Mouse (Mus musculus) CH12.LX (cell line): ENCODE data around the gene Abcd2. TPM values are rescaled to one million over a fixed set of nuclear protein-coding genes. Genes with fewer than 3 reads are reported as not detected.

Experiments used
- DNase-seq: peaks from one replicate; pipeline ENCODE4 v3.0.0-alpha.2; 2013; ENCODE audit errors: extremely low read depth
- H3K27ac ChIP-seq: 2 replicates; pipeline ENCODE4 v1.5.1; 2012; ENCODE audit warnings: low read depth, mild to moderate bottlenecking, control low read depth, moderate library complexity; ENCODE audit not compliant: insufficient read depth
- H3K27me3 ChIP-seq: replicated peaks from 2 replicates; pipeline ENCODE3; 2012; ENCODE audit warnings: inconsistent platforms
- H3K36me3 ChIP-seq, 2 experiments: replicated peaks in 1 of 2; 2 replicates each; pipeline versions ENCODE3 to v1.6.1; 2012; ENCODE audit warnings: inconsistent platforms in 1 of 2, low read length in 1 of 2, mild to moderate bottlenecking in 1 of 2, mixed read lengths in 1 of 2, moderate library complexity in 1 of 2; ENCODE audit not compliant: control insufficient read depth in 1 of 2, insufficient read depth in 1 of 2
- H3K4me1 ChIP-seq, 2 experiments: 2 replicates each; pipeline ENCODE4 v1.6.1; 2012; ENCODE audit warnings: inconsistent platforms in 1 of 2, moderate library complexity in 1 of 2; ENCODE audit not compliant: insufficient read depth in 2 of 2, control insufficient read depth in 1 of 2
- H3K4me2 ChIP-seq: 2 replicates; pipeline ENCODE4 v1.6.1; 2012; ENCODE audit warnings: low read depth, mild to moderate bottlenecking, control low read depth; ENCODE audit not compliant: poor library complexity, insufficient read depth, severe bottlenecking
- H3K4me3 ChIP-seq, 3 experiments: fragments of 150-350 bp in 1 of 3; sonication (generic) in 1 of 3; replicated peaks in 1 of 3; 2 replicates each; pipeline versions ENCODE3 to v1.5.1; 2011 to 2012; ENCODE audit warnings: low read depth in 2 of 3, low read length in 2 of 3, mild to moderate bottlenecking in 2 of 3, moderate library complexity in 2 of 3, control low read depth in 1 of 3, improper control_type of control experiment in 1 of 3, inconsistent platforms in 1 of 3, mixed read lengths in 1 of 3; ENCODE audit not compliant: poor library complexity in 1 of 3
- H3K79me2 ChIP-seq: replicated peaks from 2 replicates; pipeline ENCODE4 v1.6.1; 2012; ENCODE audit warnings: mild to moderate bottlenecking, moderate library complexity; ENCODE audit not compliant: control insufficient read depth, poor library complexity, insufficient read depth, severe bottlenecking; ENCODE audit errors: extremely low read depth
- H3K9ac ChIP-seq: 2 replicates; pipeline ENCODE4 v1.6.1; 2012; ENCODE audit warnings: low read depth, mild to moderate bottlenecking, control low read depth, moderate library complexity; ENCODE audit not compliant: insufficient read depth
- H3K9me3 ChIP-seq: replicated peaks from 2 replicates; pipeline ENCODE3; 2012; ENCODE audit warnings: low read length, inconsistent platforms, mixed read lengths
- CHD1 ChIP-seq: IDR thresholded peaks from 2 replicates; pipeline ENCODE4 v1.6.1; 2012; ENCODE audit warnings: low read depth, low read length, improper control_type of control experiment, inconsistent platforms
- CTCF ChIP-seq, 2 experiments: IDR thresholded peaks in 1 of 2; conservative IDR thresholded peaks in 1 of 2; 2 replicates each; pipeline ENCODE4 v1.5.1; 2011 to 2012; ENCODE audit warnings: low read depth in 2 of 2, low read length in 2 of 2, improper control_type of control experiment in 1 of 2, inconsistent platforms in 1 of 2, mild to moderate bottlenecking in 1 of 2, moderate library complexity in 1 of 2
- ETS1 ChIP-seq: conservative IDR thresholded peaks from 2 replicates; pipeline ENCODE4 v1.6.1; 2012; ENCODE audit warnings: low read depth, mild to moderate bottlenecking, inconsistent platforms, low read length, improper control_type of control experiment, moderate library complexity
- GABPA ChIP-seq: IDR thresholded peaks from 2 replicates; pipeline ENCODE4 v1.6.1; 2012; ENCODE audit warnings: low read depth, low read length, improper control_type of control experiment, inconsistent platforms; ENCODE audit not compliant: insufficient replicate concordance
- HCFC1 ChIP-seq: IDR thresholded peaks from 2 replicates; pipeline ENCODE4 v1.6.1; 2012; ENCODE audit warnings: low read depth, mild to moderate bottlenecking, inconsistent platforms, low read length, improper control_type of control experiment
- JUND ChIP-seq: conservative IDR thresholded peaks from 2 replicates; pipeline ENCODE4 v1.6.1; 2011; ENCODE audit warnings: low read depth, low read length, improper control_type of control experiment
- MAX ChIP-seq: IDR thresholded peaks from 2 replicates; pipeline ENCODE4 v1.6.1; 2011; ENCODE audit warnings: low read length, improper control_type of control experiment
- MXI1 ChIP-seq: IDR thresholded peaks from 2 replicates; pipeline ENCODE4 v1.6.1; 2011; ENCODE audit warnings: mild to moderate bottlenecking, low read depth, low read length, improper control_type of control experiment
- MYC ChIP-seq: IDR thresholded peaks from 2 replicates; pipeline ENCODE4 v1.6.1; 2011; ENCODE audit warnings: low read depth, mild to moderate bottlenecking, improper control_type of control experiment, low read length
- NELFE ChIP-seq: IDR thresholded peaks from 2 replicates; pipeline ENCODE4 v1.6.1; 2011; ENCODE audit warnings: low read depth, low read length, improper control_type of control experiment
- POLR2A ChIP-seq: IDR thresholded peaks from 2 replicates; pipeline ENCODE4 v1.6.1; 2011; ENCODE audit warnings: low read depth, mild to moderate bottlenecking, improper control_type of control experiment, low read length
- RAD21 ChIP-seq: IDR thresholded peaks from 2 replicates; pipeline ENCODE4 v1.6.1; 2011; ENCODE audit warnings: low read depth, mild to moderate bottlenecking, low read length, improper control_type of control experiment, moderate library complexity
- UBTF ChIP-seq: IDR thresholded peaks from 2 replicates; pipeline ENCODE4 v1.6.1; 2012; ENCODE audit warnings: low read depth, mild to moderate bottlenecking, inconsistent platforms, low read length, improper control_type of control experiment, moderate library complexity
- USF1 ChIP-seq: IDR thresholded peaks from 2 replicates; pipeline ENCODE4 v1.6.1; 2014; ENCODE audit warnings: low read depth, mild to moderate bottlenecking, inconsistent platforms, low read length, improper control_type of control experiment
- USF2 ChIP-seq: conservative IDR thresholded peaks from 2 replicates; pipeline ENCODE4 v1.6.1; 2011; ENCODE audit warnings: low read depth, low read length, improper control_type of control experiment
- ZMIZ1 ChIP-seq: IDR thresholded peaks from 2 replicates; pipeline ENCODE4 v1.6.1; 2012; ENCODE audit warnings: low read depth, mild to moderate bottlenecking, inconsistent platforms, low read length, improper control_type of control experiment
- dilution Hi-C: fragments of 300-500 bp; cut with MboI; formaldehyde crosslinking; loops from 2 replicates; pipeline ENCODE4 v1.14.3; 2020; ENCODE audit warnings: low sequenced_read_pairs; ENCODE audit not compliant: extremely low pct_unique_long_range_greater_than_20kb, extremely low pct_ligation_motif_present
- in situ Hi-C: fragments of 300-500 bp; cut with MboI; formaldehyde crosslinking; loops from 3 replicates; pipeline ENCODE4 v1.14.3; 2019; ENCODE audit warnings: low sequenced_read_pairs, low pct_ligation_motif_present, low pct_unique_long_range_greater_than_20kb, mixed read lengths
- polyA plus RNA-seq: library from polyadenylated mRNA; unstranded; fragments of >175 nt; gene quantifications from 2 replicates; pipeline ENCODE4 v1.2.1, GENCODE M21; 2012; ENCODE audit warnings: low read depth; ENCODE audit not compliant: insufficient read length
- total RNA-seq, 2 experiments: library from RNA; depleted of rRNA; stranded (reverse); fragments of 300-350 nt in 1 of 2; fragments of >200 nt in 1 of 2; gene quantifications; 2 replicates each; pipeline ENCODE4 v1.2.3; 2012 to 2014

Abcd2 gene
- total and polyA plus RNA-seq, 3 experiments = not detected

DNA sequence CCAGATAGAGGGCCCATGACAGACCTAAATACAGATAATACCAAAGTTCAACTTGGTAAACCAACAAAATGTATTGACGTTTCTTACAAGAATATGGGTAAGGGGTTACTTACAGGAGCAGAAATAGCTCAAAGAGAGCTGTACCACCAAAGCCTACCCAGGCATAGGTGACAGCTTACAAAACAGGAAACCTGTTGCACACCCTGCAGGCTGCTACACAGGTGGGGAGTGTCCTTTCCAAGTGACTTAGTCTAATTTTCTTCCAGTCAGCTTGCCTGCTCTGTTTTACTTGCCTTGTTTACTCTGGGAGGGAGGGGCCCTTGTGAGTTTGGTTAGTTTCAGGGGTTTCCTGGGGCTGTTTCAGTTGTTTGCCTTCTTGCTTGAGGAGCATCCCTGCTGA lies 9.2 kb upstream of the Abcd2 start:
- H3K79me2 ChIP-seq = no peaks in the 10 kb centered on the region
- DNase-seq = no peak
- in situ Hi-C loops (no loop called here), dilution Hi-C loops (no loop called here)
- H3K27me3 ChIP-seq = no peaks in the 10 kb centered on the region
- H3K36me3 ChIP-seq = no peaks in the 10 kb centered on the region
- no peak overlapping the region for H3K4me2 ChIP-seq
- H3K4me3 ChIP-seq = no peak overlapping the region
- H3K4me1 ChIP-seq = no peaks in the 10 kb centered on the region
- no peak for TF ChIP-seq POLR2A
- TF ChIP-seq NELFE = no peak
- no peak for TF ChIP-seq UBTF
- TF ChIP-seq USF2 = no peak
- TF ChIP-seq MAX = no peak
- no peak for TF ChIP-seq MYC
- TF ChIP-seq ZMIZ1 = no peak
- no peak for TF ChIP-seq MXI1
- TF ChIP-seq CTCF (conservative IDR thresholded peaks at IDR 0.05 in 1 of 2, IDR thresholded peaks at IDR 0.05 in 1 of 2; ENCODE audit: low read depth in 2 of 2, low read length in 2 of 2) = no peak
- TF ChIP-seq RAD21 = no peak
- H3K9me3 ChIP-seq = peaks cover 46% of the 10 kb centered on the region
- no peak overlapping the region for H3K9ac ChIP-seq
- H3K27ac ChIP-seq = no peak overlapping the region

GRCm38 (mm10) chr15:91199256-91199905 lies 7.8 kb upstream of the Abcd2 start, which contains the start of gene CN725425:
CN725425 (plus strand) TSS chr15:91199494.
- Histone ChIP-seq H3K9ac (no peak within 1 kb of the TSS), H3K4me3 (no peak within 1 kb of the TSS), H3K27me3 (no peaks in the 10 kb centered on the region)
- TF ChIP-seq CTCF (conservative IDR thresholded peaks at IDR 0.05 in 1 of 2, IDR thresholded peaks at IDR 0.05 in 1 of 2; ENCODE audit: low read depth in 2 of 2, low read length in 2 of 2) = no peak
- TF ChIP-seq ETS1 = no peak
- TF ChIP-seq USF1 = no peak
- no peak for TF ChIP-seq HCFC1
- no peak for TF ChIP-seq JUND
- no peak for TF ChIP-seq NELFE
- no peak for TF ChIP-seq CHD1
- TF ChIP-seq GABPA = no peak
- no peak for TF ChIP-seq USF2
- no peak for TF ChIP-seq MXI1
- TF ChIP-seq, all 38 proteins: peak for 0
- Histone ChIP-seq H3K4me1 (no peaks in the 10 kb centered on the region), H3K27ac (no peak within 1 kb of the TSS), H3K9me3 (peaks cover 41% of the 10 kb centered on the region), H3K36me3 (no peaks in the 10 kb centered on the region), H3K79me2 (no peaks in the 10 kb centered on the region), H3K4me2 (no peak within 1 kb of the TSS)
- DNase-seq = no peak
- dilution Hi-C loops (no loop called here), in situ Hi-C loops (no loop called here)
